Mouse (Mus musculus): ENCODE measurements around the gene Negr1. TPM values are rescaled to one million over a fixed set of nuclear protein-coding genes. Genes with fewer than 3 reads are reported as not detected.

Negr1 gene
- total and polyA plus RNA-seq, 3 experiments, result 0.16 TPM; not detected in 2

DNA sequence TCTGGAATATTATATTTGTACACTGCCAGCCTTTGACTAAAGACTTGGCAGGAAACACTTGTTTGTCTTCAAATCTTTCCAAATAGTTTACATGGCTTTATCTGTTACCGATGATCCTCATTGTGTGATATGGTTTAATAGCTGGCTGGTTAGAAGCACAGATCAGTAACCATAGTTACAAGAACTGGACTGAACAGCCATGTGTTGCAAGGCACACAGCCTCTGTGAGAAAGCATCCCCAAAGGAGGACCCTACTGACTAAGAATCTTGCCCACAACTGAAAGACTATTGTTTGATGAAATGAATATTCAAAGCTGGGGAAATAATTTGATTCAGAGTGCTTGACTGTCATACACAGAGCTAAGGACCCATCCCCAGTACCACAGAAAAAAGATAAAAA, 729.7 kb downstream of the Negr1 start:
- ATAC-seq (ENCODE audit: extremely low read depth, insufficient number of reproducible peaks, low FRiP score, poor library complexity, severe bottlenecking) (no peak), DNase-seq (ENCODE audit: low spot score) (no peak)
- Histone ChIP-seq H3K4me1 (ENCODE audit: insufficient read depth, low read depth, low read length) (no peaks in the 10 kb centered on the region), H3K27me3 (ENCODE audit: insufficient read depth, low read length) (no peaks in the 10 kb centered on the region), H3K9me3 (replicated peaks) (peaks cover 8% of the 10 kb centered on the region), H3K36me3 (replicated peaks) (no peaks in the 10 kb centered on the region), H3K4me3 (ENCODE audit: low read depth, low read length) (no peak overlapping the region)
- TF ChIP-seq CTCF (IDR thresholded peaks at IDR 0.05; ENCODE audit: low read depth, low read length) (no peak), GATA1 (IDR thresholded peaks at IDR 0.05; ENCODE audit: borderline replicate concordance, low read length) (no peak), POLR2AphosphoS5 (IDR thresholded peaks at IDR 0.05; ENCODE audit: insufficient replicate concordance, low read depth, low read length) (no peak), GATA2 (IDR thresholded peaks at IDR 0.05; ENCODE audit: borderline replicate concordance, low read depth, low read length) (no peak), TAL1 (conservative IDR thresholded peaks at IDR 0.05; ENCODE audit: low read depth, low read length) (no peak)

DNA sequence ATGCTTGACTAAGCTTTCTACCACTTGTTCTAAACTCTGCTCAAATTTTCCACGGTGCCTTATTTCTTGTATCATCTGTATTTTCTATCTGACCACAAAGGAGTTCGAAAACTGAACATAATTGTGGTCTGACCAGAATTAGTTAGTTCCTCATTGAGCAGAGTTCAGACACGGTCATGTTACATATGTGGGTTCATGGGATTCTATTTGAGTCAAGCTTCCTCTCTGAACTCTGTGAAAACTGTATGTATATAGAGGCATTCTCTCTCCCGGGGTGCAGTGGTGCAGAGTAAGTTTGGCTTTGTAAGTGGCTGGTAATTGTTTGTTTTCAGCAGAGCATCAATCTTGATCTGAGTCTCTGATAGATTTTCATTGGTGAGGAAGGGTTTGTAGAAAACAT, 735.6 kb downstream of the Negr1 start:
- DNase-seq (ENCODE audit: low spot score) (no peak), ATAC-seq (ENCODE audit: extremely low read depth, insufficient number of reproducible peaks, low FRiP score, poor library complexity, severe bottlenecking) (no peak)
- H3K27me3 ChIP-seq (ENCODE audit: insufficient read depth, low read length), result no peaks in the 10 kb centered on the region

DNA sequence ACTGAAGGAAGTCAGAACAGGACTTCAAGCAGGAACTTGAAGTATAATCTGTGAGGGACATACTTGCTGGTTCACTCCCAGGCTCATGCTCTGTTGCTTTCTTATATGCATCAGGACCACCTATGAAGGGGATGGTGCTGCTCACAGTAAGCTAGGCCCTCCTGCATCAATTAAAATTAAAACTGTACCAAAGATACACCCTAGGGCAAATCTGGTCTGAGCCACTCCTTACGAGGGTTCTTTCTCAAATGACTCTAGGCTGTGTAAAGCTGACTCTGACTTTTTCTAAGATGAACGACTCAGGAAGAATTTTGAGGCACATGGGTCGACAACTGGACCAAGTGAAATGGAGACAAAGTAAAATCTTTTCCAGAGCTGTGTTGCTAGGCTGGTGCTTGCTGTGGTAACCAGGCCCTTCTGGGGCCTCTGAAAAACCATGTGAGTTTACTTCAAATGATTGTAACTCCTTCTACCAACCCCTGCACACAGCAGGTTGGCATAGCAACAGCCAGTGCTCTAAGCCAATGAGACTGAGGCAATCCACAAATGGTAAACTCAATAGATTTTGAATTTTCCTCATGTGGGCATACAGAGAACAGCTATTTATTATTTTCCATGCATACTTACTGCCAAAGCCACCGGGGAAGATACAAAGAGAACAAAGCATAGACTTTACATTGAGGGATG, 742.0 kb downstream of the Negr1 start:
- Histone ChIP-seq H3K4me3 (ENCODE audit: low read depth, low read length) (no peak overlapping the region), H3K4me1 (ENCODE audit: insufficient read depth, low read depth, low read length) (no peaks in the 10 kb centered on the region), H3K36me3 (replicated peaks) (no peaks in the 10 kb centered on the region), H3K9me3 (replicated peaks) (peaks cover 13% of the 10 kb centered on the region), H3K27me3 (ENCODE audit: insufficient read depth, low read length) (no peaks in the 10 kb centered on the region)
- TF ChIP-seq CTCF (IDR thresholded peaks at IDR 0.05; ENCODE audit: low read depth, low read length) (no peak), POLR2AphosphoS5 (IDR thresholded peaks at IDR 0.05; ENCODE audit: insufficient replicate concordance, low read depth, low read length) (no peak), GATA1 (IDR thresholded peaks at IDR 0.05; ENCODE audit: borderline replicate concordance, low read length) (no peak), GATA2 (IDR thresholded peaks at IDR 0.05; ENCODE audit: borderline replicate concordance, low read depth, low read length) (no peak), TAL1 (conservative IDR thresholded peaks at IDR 0.05; ENCODE audit: low read depth, low read length) (no peak)
- ATAC-seq (ENCODE audit: extremely low read depth, insufficient number of reproducible peaks, low FRiP score, poor library complexity, severe bottlenecking) (no peak), DNase-seq (ENCODE audit: low spot score) (no peak)

More for the DNA sequence above, 735.6 kb downstream of the Negr1 start:
- Histone ChIP-seq H3K4me3 (ENCODE audit: low read depth, low read length) (no peak overlapping the region), H3K4me1 (ENCODE audit: insufficient read depth, low read depth, low read length) (no peaks in the 10 kb centered on the region), H3K36me3 (replicated peaks) (no peaks in the 10 kb centered on the region), H3K9me3 (replicated peaks) (peaks cover 16% of the 10 kb centered on the region)
- no peak for TF ChIP-seq POLR2AphosphoS5 (IDR thresholded peaks at IDR 0.05; ENCODE audit: insufficient replicate concordance, low read depth, low read length)
- no peak for TF ChIP-seq GATA1 (IDR thresholded peaks at IDR 0.05; ENCODE audit: borderline replicate concordance, low read length)
- TF ChIP-seq CTCF (IDR thresholded peaks at IDR 0.05; ENCODE audit: low read depth, low read length), result no peak
- TF ChIP-seq TAL1 (conservative IDR thresholded peaks at IDR 0.05; ENCODE audit: low read depth, low read length), result no peak
- no peak for TF ChIP-seq GATA2 (IDR thresholded peaks at IDR 0.05; ENCODE audit: borderline replicate concordance, low read depth, low read length)

DNA sequence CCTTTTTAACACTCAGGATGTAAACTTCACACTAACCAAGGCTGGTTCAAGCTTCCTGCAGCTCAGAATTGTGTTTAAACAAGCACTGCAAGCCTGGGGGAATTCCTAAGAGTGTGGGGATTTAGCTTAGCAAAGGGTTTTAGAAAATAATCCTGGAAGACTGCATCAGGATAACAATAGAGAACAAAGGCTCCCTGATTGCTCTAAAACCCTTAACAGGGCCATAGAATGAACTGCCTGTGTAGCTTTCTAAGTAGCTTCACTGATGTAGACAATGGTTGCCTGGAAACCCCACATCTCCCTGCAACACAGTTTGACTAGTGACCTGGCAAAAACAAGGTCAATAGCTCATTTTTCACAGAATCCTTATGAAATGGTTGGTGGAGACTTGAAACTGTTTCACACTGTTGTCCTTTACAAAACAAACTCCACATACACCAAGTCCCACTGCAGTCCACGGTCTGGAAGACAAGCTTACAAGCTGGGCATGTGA, 759.5 kb downstream of the Negr1 start:
- Histone ChIP-seq H3K36me3 (replicated peaks) (no peaks in the 10 kb centered on the region), H3K4me1 (ENCODE audit: insufficient read depth, low read depth, low read length) (no peaks in the 10 kb centered on the region), H3K27me3 (ENCODE audit: insufficient read depth, low read length) (no peaks in the 10 kb centered on the region), H3K9me3 (replicated peaks) (peaks cover 2% of the 10 kb centered on the region; the same call in 1 of the 2 replicates), H3K4me3 (ENCODE audit: low read depth, low read length) (no peak overlapping the region)
- ATAC-seq (ENCODE audit: extremely low read depth, insufficient number of reproducible peaks, low FRiP score, poor library complexity, severe bottlenecking), result no peak
- TF ChIP-seq CTCF (IDR thresholded peaks at IDR 0.05; ENCODE audit: low read depth, low read length) (no peak), TAL1 (conservative IDR thresholded peaks at IDR 0.05; ENCODE audit: low read depth, low read length) (no peak), POLR2AphosphoS5 (IDR thresholded peaks at IDR 0.05; ENCODE audit: insufficient replicate concordance, low read depth, low read length) (no peak), GATA1 (IDR thresholded peaks at IDR 0.05; ENCODE audit: borderline replicate concordance, low read length) (no peak), GATA2 (IDR thresholded peaks at IDR 0.05; ENCODE audit: borderline replicate concordance, low read depth, low read length) (no peak)
- DNase-seq (ENCODE audit: low spot score), result no peak

DNA sequence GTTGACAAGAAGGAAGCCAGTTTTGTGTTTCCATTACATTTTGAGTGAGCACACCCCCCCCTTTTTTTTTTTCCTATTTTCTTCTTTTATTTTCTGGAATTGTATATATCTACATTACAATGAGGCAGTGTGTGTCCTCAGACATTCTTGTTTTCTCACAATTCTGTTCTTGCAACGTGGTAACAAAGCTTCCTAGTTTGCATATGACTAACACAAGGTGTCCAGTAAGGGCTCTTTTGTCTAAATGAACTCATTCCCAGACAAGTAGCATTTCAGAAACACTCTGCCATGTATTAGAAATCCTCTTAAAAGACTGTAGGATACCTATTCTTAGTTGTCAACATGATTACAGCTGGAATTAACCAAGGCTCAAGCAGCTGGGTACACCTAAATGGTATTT, 760.2 kb downstream of the Negr1 start:
- H3K36me3 ChIP-seq (replicated peaks), result no peaks in the 10 kb centered on the region
- TF ChIP-seq GATA1 (IDR thresholded peaks at IDR 0.05; ENCODE audit: borderline replicate concordance, low read length) (no peak), TAL1 (conservative IDR thresholded peaks at IDR 0.05; ENCODE audit: low read depth, low read length) (no peak)
- H3K27me3 ChIP-seq (ENCODE audit: insufficient read depth, low read length), result no peaks in the 10 kb centered on the region
- no peak overlapping the region for H3K4me3 ChIP-seq (ENCODE audit: low read depth, low read length)
- DNase-seq (ENCODE audit: low spot score) (no peak), ATAC-seq (ENCODE audit: extremely low read depth, insufficient number of reproducible peaks, low FRiP score, poor library complexity, severe bottlenecking) (no peak)
- no peaks in the 10 kb centered on the region for H3K4me1 ChIP-seq (ENCODE audit: insufficient read depth, low read depth, low read length)
- peaks cover 5% of the 10 kb centered on the region; the same call in 1 of the 2 replicates for H3K9me3 ChIP-seq (replicated peaks)

DNA sequence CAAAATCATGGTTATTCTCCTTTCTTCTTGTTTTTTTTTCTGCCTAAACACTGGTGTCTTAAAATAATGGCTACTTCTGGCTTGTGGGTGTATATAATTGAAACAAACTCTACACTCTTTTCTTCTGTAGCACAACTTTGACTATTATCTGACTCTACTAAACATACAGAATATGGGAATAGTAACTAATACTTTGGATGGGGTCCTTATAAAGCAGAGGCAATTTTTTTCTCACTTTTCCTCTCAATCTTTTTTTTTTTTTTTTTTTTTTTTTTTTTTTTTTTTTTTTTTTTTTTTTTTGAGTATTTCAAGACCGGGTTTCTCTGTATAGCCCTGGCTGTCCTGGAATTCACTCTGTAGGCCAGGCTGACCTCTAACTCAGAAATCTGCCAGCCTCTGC, 772.6 kb downstream of the Negr1 start:
- no peak for DNase-seq (ENCODE audit: low spot score)
- no peak for TF ChIP-seq POLR2AphosphoS5 (IDR thresholded peaks at IDR 0.05; ENCODE audit: insufficient replicate concordance, low read depth, low read length)
- no peak for TF ChIP-seq CTCF (IDR thresholded peaks at IDR 0.05; ENCODE audit: low read depth, low read length)
- TF ChIP-seq GATA2 (IDR thresholded peaks at IDR 0.05; ENCODE audit: borderline replicate concordance, low read depth, low read length), result no peak
- TF ChIP-seq TAL1 (conservative IDR thresholded peaks at IDR 0.05; ENCODE audit: low read depth, low read length), result no peak
- no peak for TF ChIP-seq GATA1 (IDR thresholded peaks at IDR 0.05; ENCODE audit: borderline replicate concordance, low read length)
- Histone ChIP-seq H3K4me1 (ENCODE audit: insufficient read depth, low read depth, low read length) (no peaks in the 10 kb centered on the region), H3K9me3 (replicated peaks) (0 out of 2 replicates have a peak, but pooled peaks cover 2% of the 10 kb centered on the region), H3K4me3 (ENCODE audit: low read depth, low read length) (no peak overlapping the region), H3K36me3 (replicated peaks) (no peaks in the 10 kb centered on the region), H3K27me3 (ENCODE audit: insufficient read depth, low read length) (no peaks in the 10 kb centered on the region)
- ATAC-seq (ENCODE audit: extremely low read depth, insufficient number of reproducible peaks, low FRiP score, poor library complexity, severe bottlenecking), result no peak
